Mouse (Mus musculus) activated CD4-positive, CD25-positive, alpha-beta regulatory T cell, adult 4 months (primary cell): ENCODE measurements at regions not wholly inside any gene's neighbourhood (a gene's known extent, or its start where the extent isn't known, plus 50 kb on each side); places are given as distances from the start of the nearest gene placed in this dataset.
"Not testable (repeated sequence)": the region's sequence is repeated elsewhere in the genome, so short reads cannot be mapped to it uniquely, and the experiment has no call there.

Source experiments
- ATAC-seq: one replicate; pipeline ENCODE4 v1.8.0; 2017

DNA sequence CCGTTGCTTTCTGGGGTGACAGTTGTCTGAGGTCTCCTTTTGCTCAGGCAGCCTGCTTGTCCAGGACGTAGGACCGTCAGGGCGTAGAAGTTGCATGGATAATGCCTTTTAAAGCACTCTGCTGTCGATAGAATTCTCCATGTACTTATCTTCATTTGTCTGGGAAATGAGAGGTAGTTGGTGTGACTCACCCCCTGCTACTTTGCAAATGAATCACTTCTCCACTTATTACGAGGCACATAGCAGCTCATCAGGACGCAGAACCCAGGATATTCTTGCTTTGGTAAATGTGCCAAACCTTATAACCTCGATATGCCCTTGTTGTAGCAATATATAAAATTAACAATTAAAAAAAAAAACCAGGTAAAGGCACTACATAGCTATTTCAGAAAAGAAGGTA, 159.7 kb upstream of the Smlr1 start:
- ATAC-seq = no peak

DNA sequence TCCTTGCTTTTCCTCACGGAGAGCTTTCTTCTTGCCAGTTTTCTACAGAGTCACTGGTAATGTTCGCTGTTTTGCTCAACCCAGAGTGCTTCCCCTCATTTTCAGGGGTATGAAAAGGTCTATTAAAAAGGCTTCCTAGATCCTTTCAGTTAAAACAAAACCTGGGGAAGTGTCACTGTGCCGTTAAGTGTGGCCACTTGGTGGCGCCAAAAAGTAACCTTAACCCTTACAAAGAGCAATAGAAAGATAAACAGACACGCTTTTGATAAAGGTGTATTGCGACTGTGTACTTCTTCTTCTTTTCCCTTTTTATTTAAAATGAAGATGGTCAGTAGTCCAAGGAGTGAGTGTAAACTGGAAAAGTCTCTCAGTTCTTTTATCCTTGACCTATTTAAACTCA, 145.2 kb upstream of the Smlr1 start:
- peak; percentile 36 for ATAC-seq

- ATAC-seq = no peak
These were observed 141.8 kb upstream of the Smlr1 start for GRCm38 (mm10) chr10:25677889-25678288.

- no peak for ATAC-seq
These were observed 139.3 kb upstream of the Smlr1 start for GRCm38 (mm10) chr10:25675368-25675767.

DNA sequence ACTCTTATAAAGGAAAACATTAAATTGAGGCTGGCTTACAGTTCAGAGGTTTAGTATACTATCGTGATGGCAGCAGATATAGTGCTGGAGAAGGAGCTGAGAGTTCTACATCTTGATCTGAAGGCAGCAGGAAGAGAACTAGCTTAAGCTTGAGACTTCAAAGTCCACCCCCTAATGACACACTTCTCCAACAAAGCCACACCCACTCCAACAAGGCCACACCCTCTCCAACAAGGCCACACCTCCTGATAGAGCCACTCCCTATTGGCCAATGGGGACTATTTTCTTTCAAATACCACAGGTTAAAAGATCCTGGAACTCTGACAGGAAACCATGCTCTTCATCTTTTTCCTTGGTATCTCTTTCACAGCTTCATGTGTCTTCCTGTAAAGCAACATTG, 134.0 kb upstream of the Smlr1 start:
- ATAC-seq = no peak

GRCm38 (mm10) chr10:25652742-25653563, 116.9 kb upstream of the Smlr1 start:
- no peak for ATAC-seq

DNA sequence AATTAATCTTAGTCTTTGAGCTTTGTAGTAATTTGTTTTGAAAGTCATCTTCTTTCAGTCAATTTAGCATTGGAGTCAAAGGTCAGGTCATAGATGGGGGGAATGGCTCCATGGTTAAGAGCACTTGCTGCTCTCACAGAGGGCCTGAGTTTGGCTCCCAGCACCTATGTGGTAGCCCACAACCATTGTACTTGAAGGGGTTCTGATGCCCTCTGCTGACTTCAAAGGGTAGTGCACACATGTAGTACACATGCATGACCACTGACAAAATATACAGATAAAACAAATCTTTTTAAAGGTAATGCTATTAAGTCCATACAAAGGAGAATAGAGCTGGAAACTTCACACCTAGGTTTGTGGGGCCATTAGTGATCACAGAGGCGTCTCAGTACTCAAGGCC, 111.7 kb upstream of the Smlr1 start:
- ATAC-seq = no peak

DNA sequence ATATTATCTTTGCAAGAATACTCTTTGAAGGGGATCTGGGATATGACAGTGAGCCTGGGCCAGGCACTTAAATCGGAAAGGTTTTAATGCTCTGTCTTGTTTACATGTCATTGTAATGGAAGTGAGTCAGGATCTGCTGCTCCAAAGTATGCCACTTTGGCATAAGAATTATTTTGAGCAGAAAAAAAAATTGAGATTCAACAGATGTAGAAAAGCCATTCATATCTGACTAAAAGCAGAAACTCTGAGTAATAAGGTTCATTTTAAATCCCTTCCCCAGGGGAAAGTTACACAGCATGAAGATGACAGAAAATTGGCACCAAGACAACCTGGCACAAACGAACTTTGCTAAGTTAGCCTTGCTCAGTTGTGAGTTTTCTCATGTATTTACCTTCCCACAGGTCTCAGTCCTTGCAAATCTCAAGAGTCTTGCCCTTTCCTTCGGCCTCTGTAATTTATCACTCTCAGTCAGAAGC, 107.5 kb upstream of the Smlr1 start:
- no peak for ATAC-seq

DNA sequence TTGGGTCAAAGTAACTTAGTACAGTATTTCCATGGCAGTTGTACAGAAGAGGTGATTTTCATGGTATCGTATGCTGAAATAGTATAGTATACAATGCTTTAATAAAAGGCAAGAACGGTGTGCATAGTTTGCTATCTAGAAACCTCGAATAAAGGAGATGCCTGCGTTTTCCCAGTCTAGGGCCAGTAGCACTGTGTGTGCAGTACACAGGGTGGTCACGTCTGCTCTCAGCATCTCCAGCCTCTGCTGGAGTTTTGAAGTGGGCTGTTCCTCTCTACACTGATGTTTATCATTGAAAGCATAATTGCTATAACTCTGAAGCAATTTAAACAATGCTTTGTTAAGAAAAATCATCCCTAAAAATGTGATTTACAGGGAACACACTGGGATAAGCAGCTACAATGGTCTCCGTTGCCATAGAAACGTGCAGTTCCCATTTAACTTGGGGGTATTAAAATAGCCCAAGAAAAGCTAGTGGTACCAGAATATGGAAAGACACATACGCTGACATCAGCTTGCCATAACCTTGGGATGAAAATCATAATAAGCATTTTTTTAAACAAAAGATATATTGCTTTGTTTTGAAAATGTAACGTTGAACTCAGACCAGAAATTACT, 106.1 kb upstream of the Smlr1 start:
- ATAC-seq = no peak

DNA sequence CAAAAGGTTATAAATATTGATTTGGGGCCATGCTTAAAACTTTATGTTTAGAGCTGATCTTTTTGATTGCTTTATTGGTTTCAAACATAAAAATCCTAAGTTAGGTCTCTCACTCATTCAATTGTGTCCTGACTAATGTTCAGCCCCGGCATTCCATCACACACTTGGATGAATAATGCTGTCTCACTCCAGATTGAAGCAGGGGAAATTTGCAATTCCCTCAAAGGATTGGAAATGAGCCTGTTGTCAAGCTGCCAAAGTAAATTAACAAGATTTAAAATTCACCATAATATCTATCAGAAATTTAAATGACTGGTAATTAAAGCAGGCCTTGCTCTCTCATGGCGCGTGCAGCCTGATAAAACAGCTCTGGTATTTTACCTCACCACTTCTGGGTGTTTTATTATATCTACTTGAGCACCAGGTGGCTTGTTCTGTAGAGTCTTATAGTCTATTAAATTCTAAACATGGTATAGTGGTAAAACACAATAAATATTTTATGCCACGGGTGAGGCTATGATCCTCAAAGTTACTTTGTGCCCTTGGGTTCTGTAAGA, 97.1 kb upstream of the Smlr1 start:
- ATAC-seq = no peak

- ATAC-seq = no peak
These were observed 96.2 kb upstream of the Smlr1 start for GRCm38 (mm10) chr10:25632306-25632705.

GRCm38 (mm10) chr10:25622585-25622984, 86.5 kb upstream of the Smlr1 start:
- no peak for ATAC-seq

- not testable (repeated sequence) for ATAC-seq
These were observed 85.7 kb upstream of the Smlr1 start for GRCm38 (mm10) chr10:25621747-25622134.

DNA sequence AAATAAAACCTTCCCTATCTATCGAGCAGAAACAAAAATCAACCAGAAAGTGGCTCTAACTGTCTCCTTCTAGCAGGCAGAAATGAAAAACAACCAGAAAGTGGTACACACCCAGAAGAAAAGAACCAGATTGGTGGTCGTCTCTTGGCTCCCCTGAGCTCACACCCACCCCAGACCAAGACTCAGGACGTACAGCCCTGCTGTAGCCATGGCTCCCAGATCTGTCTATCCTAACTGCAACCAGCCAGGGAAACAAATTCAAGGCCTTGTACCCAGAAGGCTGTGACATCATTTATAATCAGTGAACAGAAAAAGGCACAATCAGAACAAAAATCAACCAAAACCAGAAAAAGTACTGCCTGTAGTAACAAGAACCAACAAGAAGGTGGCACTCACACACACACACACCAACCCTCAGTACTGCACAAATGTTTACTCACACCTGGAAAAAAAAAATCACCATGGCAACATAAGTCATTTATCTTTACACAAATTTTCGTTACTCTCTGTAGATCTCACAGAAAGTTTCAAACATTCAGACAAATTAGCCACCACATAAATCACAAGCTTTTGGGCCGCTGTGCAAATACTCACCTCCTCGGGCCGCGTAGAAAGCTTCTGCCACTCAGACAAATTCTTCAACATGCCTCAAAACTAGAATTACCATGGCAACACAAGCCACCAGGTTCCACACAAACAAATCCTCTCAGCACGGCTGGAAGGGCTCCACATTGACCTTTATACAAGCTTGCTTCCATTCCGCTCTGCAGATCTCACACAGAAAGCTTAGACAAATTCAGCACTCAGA, 85.1 kb upstream of the Smlr1 start:
- no peak for ATAC-seq

GRCm38 (mm10) chr10:25619702-25620101, 83.6 kb upstream of the Smlr1 start:
- ATAC-seq = no peak

GRCm38 (mm10) chr10:25601471-25601870, 65.4 kb upstream of the Smlr1 start:
- ATAC-seq = no peak

DNA sequence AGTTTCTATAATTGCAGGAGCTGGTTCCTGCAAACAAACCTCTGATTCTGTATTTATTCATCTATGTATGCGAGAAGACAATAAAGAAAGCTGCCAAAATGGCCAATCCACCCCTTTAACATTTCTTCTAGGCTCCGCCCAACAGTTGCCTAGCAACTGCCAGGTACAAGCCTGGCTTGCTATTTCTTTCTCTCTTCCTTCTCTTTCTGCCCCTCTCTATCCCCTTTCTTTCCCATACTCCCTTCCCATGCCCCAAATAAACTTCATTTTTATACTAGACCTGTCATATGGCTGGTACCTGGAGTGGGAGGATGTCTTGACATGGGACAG, 53.2 kb upstream of the Smlr1 start:
- ATAC-seq = no peak

DNA sequence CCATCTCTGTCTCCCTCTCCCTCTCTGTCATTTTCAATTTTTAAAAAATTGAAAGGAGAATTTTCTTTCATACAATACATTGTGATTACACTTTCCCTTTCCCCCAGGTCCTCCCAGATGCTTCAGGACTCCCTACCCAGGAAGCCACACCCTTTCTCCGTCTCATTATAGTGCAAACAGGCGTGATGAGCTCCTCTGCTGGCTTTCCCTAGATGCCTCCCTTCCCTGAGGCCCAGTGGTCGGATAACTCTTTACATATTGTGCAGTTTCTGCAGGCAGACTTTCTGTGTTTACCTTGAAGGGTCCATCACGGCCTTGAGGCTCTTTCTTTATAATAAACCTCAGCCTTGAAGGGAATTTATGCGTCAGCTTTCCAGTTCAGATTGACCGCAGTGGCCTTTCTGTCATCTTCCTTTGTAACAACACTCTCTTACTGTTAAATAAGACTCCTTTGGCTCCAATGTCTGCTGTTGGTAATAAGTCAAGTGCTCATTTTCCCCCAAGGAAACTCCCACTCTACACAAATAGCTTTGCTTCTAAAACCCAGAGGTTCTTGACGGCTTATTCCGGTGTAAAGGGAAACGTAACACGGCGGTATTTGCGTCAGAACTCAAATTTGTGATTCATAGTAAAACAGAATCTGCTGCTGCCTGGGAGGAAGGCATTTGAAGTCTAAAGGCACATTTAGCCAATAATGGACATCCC, 52.7 kb upstream of the Smlr1 start:
- no peak for ATAC-seq
